8 mouse cellular contexts compared by ENCODE assay signal in the genomic region with DNA sequence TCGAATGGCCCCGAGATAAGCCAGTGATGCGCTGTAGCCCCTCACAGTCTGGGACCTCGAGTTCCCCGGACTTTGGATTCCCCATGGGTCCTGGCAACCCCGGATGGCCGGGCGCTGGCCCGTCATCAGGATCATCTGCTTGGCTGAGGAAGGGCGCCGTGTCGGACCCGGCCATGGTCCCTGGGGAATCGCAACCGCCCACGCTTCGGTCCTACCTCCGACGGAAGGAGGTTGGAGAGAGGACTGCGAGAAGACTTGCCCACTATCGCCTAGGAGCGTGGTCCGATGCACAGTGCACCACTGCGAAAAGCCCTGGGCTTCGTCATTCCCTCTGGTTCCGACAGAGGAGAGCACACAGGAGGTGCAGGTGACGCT. TPM values are rescaled to one million over a fixed set of nuclear protein-coding genes. Genes with fewer than 3 reads are reported as not detected.
DNase-seq lines count a peak whose midpoint lies in the region; ATAC-seq and TF ChIP-seq lines count a peak whose summit lies in the region.

No protein-coding gene starts in this region.

- peaks cover 2% of the 10 kb centered on the region for H3K4me1 ChIP-seq in bone marrow, adult 2 months (ENCODE audit: control insufficient read depth, insufficient read depth, low read length)
- peaks cover 24% of the 10 kb centered on the region for H3K4me1 ChIP-seq in forebrain, embryonic 13.5 days
- peaks cover 8% of the 10 kb centered on the region for H3K4me1 ChIP-seq in limb, embryonic 12.5 days (replicated peaks)
- H3K4me1 ChIP-seq in neural tube, embryonic 13.5 days (replicated peaks): peaks cover 24% of the 10 kb centered on the region

- peak overlapping the region; percentile 0; the same call in 1 of the 2 replicates for H3K27ac ChIP-seq in bone marrow, adult 2 months (ENCODE audit: control insufficient read depth, insufficient read depth, low read depth, low read length, poor library complexity)
- no peak overlapping the region for H3K27ac ChIP-seq in forebrain, embryonic 13.5 days
- 0 out of 2 replicates have a peak overlapping the region, but pooled peaks have one; percentile 29 for H3K27ac ChIP-seq in limb, embryonic 12.5 days
- peak overlapping the region; percentile 52; the same call in 1 of the 2 replicates for H3K27ac ChIP-seq in neural tube, embryonic 13.5 days (replicated peaks)

- no peaks in the 10 kb centered on the region for H3K27me3 ChIP-seq in forebrain, embryonic 13.5 days
- no peaks in the 10 kb centered on the region for H3K27me3 ChIP-seq in limb, embryonic 12.5 days
- no peaks in the 10 kb centered on the region for H3K27me3 ChIP-seq in neural tube, embryonic 13.5 days

- no peak for TF ChIP-seq CTCF in bone marrow, adult 2 months (IDR thresholded peaks at IDR 0.05; ENCODE audit: control insufficient read depth, insufficient read depth, low read length)

- under 1% methylated on average over 27 of the region's 27 CpGs for WGBS in bone marrow, adult 2 months
- 2% methylated on average over 27 of the region's 27 CpGs for WGBS in forebrain, embryonic 13.5 days
- 2% methylated on average over 26 of the region's 27 CpGs for WGBS in limb, embryonic 12.5 days
- 2% methylated on average over 27 of the region's 27 CpGs for WGBS in neural tube, embryonic 13.5 days

- peak; percentile 33 for DNase-seq in layer of hippocampus, adult 11-12 months (ENCODE audit: low spot score)
- no peak for DNase-seq in layer of hippocampus, adult 9-11 months
- DNase-seq in urinary bladder, postnatal 10 days (ENCODE audit: low spot score): no peak
- no peak for DNase-seq in left cerebral cortex, adult 9 months (ENCODE audit: low spot score in 2 of 2)

- H3K9me3 ChIP-seq in forebrain, embryonic 13.5 days (replicated peaks): no peaks in the 10 kb centered on the region
- H3K9me3 ChIP-seq in limb, embryonic 12.5 days: no peaks in the 10 kb centered on the region
- H3K9me3 ChIP-seq in neural tube, embryonic 13.5 days: no peaks in the 10 kb centered on the region

- no peak; the same call in 1 of the 2 replicates for ATAC-seq in forebrain, embryonic 13.5 days
- peak; percentile 58; the same call in 1 of the 2 replicates for ATAC-seq in limb, embryonic 12.5 days (ENCODE audit: insufficient number of reproducible peaks, insufficient read depth, low FRiP score, low TSS enrichment, low read depth)
- peak; percentile 73 for ATAC-seq in neural tube, embryonic 13.5 days (ENCODE audit: low read depth)

- H3K9ac ChIP-seq in forebrain, embryonic 13.5 days: peak overlapping the region; percentile 81
- peak overlapping the region; percentile 79 for H3K9ac ChIP-seq in limb, embryonic 12.5 days (replicated peaks)
- peak overlapping the region; percentile 90 for H3K9ac ChIP-seq in neural tube, embryonic 13.5 days

- no peak for TF ChIP-seq POLR2A in bone marrow, adult 2 months (IDR thresholded peaks at IDR 0.05; ENCODE audit: borderline replicate concordance, control insufficient read depth, low read depth, low read length)

- peak overlapping the region; percentile 77 for H3K4me3 ChIP-seq in bone marrow, adult 2 months (replicated peaks; ENCODE audit: control insufficient read depth, low read depth, low read length)
- H3K4me3 ChIP-seq in forebrain, embryonic 13.5 days: peak overlapping the region; percentile 82
- peak overlapping the region; percentile 90 for H3K4me3 ChIP-seq in limb, embryonic 12.5 days (replicated peaks)
- H3K4me3 ChIP-seq in neural tube, embryonic 13.5 days: peak overlapping the region; percentile 98

- peaks cover 33% of the 10 kb centered on the region for H3K36me3 ChIP-seq in forebrain, embryonic 13.5 days (ENCODE audit: poor library complexity, severe bottlenecking)
- peaks cover 33% of the 10 kb centered on the region for H3K36me3 ChIP-seq in limb, embryonic 12.5 days
- peaks cover 29% of the 10 kb centered on the region for H3K36me3 ChIP-seq in neural tube, embryonic 13.5 days

- H3K4me2 ChIP-seq in forebrain, embryonic 13.5 days: peak overlapping the region; percentile 93
- H3K4me2 ChIP-seq in limb, embryonic 12.5 days: peak overlapping the region; percentile 95
- H3K4me2 ChIP-seq in neural tube, embryonic 13.5 days: peak overlapping the region; percentile 98

RNA-seq across cellular contexts. Expression of a gene that starts 0.4 kb away (rescaled TPM):
- 13.0 and 32.8 TPM in 2 replicates for polyA plus RNA-seq in bone marrow, adult 2 months (2011; ENCODE audit: insufficient read depth, insufficient read length, low replicate concordance, missing spikeins)
- 58.6 and 69.2 TPM in 2 replicates for polyA plus RNA-seq in forebrain, embryonic 13.5 days (2015; fragmentation: Nextera tagmentation; extraction: Ambion mirVana)
- polyA plus RNA-seq in limb, embryonic 12.5 days (2016; fragmentation: Nextera tagmentation; extraction: Ambion mirVana): 57.2 and 58.8 TPM in 2 replicates
- 68.5 and 73.0 TPM in 2 replicates for polyA plus RNA-seq in neural tube, embryonic 13.5 days (2015; fragmentation: Nextera tagmentation; extraction: Ambion mirVana)

RNA-seq across cellular contexts. Expression of a gene that starts 7.5 kb away (rescaled TPM):
- polyA plus RNA-seq in bone marrow, adult 2 months (2011; ENCODE audit: insufficient read depth, insufficient read length, low replicate concordance, missing spikeins): 55.3 and 74.0 TPM in 2 replicates
- polyA plus RNA-seq in forebrain, embryonic 13.5 days (2015; fragmentation: Nextera tagmentation; extraction: Ambion mirVana): 1.0 and 1.9 TPM in 2 replicates
- 2.9 and 3.2 TPM in 2 replicates for polyA plus RNA-seq in limb, embryonic 12.5 days (2016; fragmentation: Nextera tagmentation; extraction: Ambion mirVana)
- polyA plus RNA-seq in neural tube, embryonic 13.5 days (2015; fragmentation: Nextera tagmentation; extraction: Ambion mirVana): 1.2 and 1.5 TPM in 2 replicates

RNA-seq across cellular contexts. Expression of a gene that starts 19.6 kb away (rescaled TPM):
- 11.1 and 15.1 TPM in 2 replicates for polyA plus RNA-seq in bone marrow, adult 2 months (2011; ENCODE audit: insufficient read depth, insufficient read length, low replicate concordance, missing spikeins)
- 3.0 and 4.5 TPM in 2 replicates for polyA plus RNA-seq in forebrain, embryonic 13.5 days (2015; fragmentation: Nextera tagmentation; extraction: Ambion mirVana)
- 2.9 and 3.2 TPM in 2 replicates for polyA plus RNA-seq in limb, embryonic 12.5 days (2016; fragmentation: Nextera tagmentation; extraction: Ambion mirVana)
- polyA plus RNA-seq in neural tube, embryonic 13.5 days (2015; fragmentation: Nextera tagmentation; extraction: Ambion mirVana): 3.1 and 3.5 TPM in 2 replicates

RNA-seq across cellular contexts. Expression of a gene that starts 37.8 kb away (rescaled TPM):
- 62.1 and 196 TPM in 2 replicates for polyA plus RNA-seq in bone marrow, adult 2 months (2011; ENCODE audit: insufficient read depth, insufficient read length, low replicate concordance, missing spikeins)
- not detected in 2 replicates for polyA plus RNA-seq in forebrain, embryonic 13.5 days (2015; fragmentation: Nextera tagmentation; extraction: Ambion mirVana)
- polyA plus RNA-seq in limb, embryonic 12.5 days (2016; fragmentation: Nextera tagmentation; extraction: Ambion mirVana): not detected in 2 replicates
- 0.07 TPM in 1 of 2 replicates, not detected in the other for polyA plus RNA-seq in neural tube, embryonic 13.5 days (2015; fragmentation: Nextera tagmentation; extraction: Ambion mirVana)

RNA-seq across cellular contexts. Expression of a gene that starts 51.7 kb away (rescaled TPM):
- 10.7 and 28.6 TPM in 2 replicates for polyA plus RNA-seq in bone marrow, adult 2 months (2011; ENCODE audit: insufficient read depth, insufficient read length, low replicate concordance, missing spikeins)
- polyA plus RNA-seq in forebrain, embryonic 13.5 days (2015; fragmentation: Nextera tagmentation; extraction: Ambion mirVana): 18.7 and 22.4 TPM in 2 replicates
- 37.1 and 37.7 TPM in 2 replicates for polyA plus RNA-seq in limb, embryonic 12.5 days (2016; fragmentation: Nextera tagmentation; extraction: Ambion mirVana)
- polyA plus RNA-seq in neural tube, embryonic 13.5 days (2015; fragmentation: Nextera tagmentation; extraction: Ambion mirVana): 24.6 and 25.6 TPM in 2 replicates

Comparison
In these comparisons a context has a peak if more than half of its experiments do, and no peak if none do; other contexts are left out.
1. RNA of a gene that starts 7.5 kb away (polyA plus RNA-seq): 55.3 to 74.0 TPM in bone marrow, adult 2 months; 2.9 to 3.2 TPM in limb, embryonic 12.5 days, 1.0 to 1.9 TPM in forebrain, embryonic 13.5 days and 1.2 to 1.5 TPM in neural tube, embryonic 13.5 days; every median in the first group is over 10 times any median in the second.
2. Peak in every context shown above with its lines, with median percentiles within 50 percentile points of each other: H3K4me3 ChIP-seq, H3K4me2 ChIP-seq and H3K9ac ChIP-seq.